Mouse (Mus musculus): Measurements from ENCODE around the gene Nup93. TPM values are rescaled to one million over a fixed set of nuclear protein-coding genes. Genes with fewer than 3 reads are reported as not detected.

Gene Nup93
- total RNA-seq, 2 experiments from 2014 or later = 17.3 to 21.1 TPM

DNA sequence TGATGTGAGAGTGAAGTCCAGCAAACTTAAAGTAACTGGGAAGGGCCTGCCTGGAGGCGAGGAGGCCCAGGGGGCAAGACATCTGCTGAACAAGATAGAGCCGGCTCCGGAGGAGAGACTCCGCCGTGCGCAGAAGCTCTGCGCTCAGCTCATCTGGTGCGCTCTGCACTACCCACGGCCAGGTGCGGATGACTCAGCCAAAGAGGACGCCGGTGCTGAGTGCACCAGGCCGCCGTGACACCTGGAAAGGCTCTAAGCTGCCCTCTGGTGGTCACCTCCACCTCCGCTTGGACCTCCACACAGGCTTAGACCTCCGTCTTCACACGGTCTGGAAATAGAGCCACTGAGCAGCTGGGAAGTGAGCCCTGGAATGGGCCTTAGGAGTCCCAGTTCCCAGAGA, 27.8 kb upstream of the Nup93 start:
- peak; percentile 80 for DNase-seq

DNA sequence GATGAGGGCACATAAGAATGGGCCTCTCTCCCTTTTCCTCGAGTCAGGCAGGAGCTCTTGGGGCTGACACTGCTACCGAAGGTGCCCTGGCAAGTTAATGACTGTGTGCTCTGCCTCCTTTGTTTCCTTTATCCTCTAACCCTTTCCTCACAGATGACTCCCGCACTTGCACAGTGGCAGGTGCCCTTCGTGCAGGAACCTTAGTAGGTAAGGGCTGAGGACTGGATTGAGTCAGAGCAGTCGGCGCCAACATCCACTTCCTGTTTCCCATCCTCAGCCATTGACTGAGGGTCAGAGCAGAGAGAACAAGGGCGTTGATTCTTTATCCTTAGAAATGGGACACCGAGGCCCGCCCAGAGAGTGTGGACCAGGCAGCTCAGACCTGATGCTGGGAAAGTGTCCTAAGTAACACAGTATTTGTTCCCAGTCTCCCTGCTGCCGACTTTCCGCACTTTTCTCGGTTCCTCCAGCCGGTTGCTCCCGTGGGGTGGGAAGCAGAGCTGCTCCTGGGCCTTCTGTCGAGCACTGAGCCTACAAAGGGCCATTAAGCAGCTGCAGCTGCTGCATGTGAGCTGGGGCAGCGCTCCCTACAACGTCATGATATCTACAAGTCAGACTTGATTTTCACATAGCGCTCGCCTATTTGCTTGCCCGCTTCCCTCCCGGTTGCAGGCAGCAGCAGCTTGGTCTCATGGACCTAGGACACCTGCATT, 26.9 kb upstream of the Nup93 start:
- no peak for DNase-seq

DNA sequence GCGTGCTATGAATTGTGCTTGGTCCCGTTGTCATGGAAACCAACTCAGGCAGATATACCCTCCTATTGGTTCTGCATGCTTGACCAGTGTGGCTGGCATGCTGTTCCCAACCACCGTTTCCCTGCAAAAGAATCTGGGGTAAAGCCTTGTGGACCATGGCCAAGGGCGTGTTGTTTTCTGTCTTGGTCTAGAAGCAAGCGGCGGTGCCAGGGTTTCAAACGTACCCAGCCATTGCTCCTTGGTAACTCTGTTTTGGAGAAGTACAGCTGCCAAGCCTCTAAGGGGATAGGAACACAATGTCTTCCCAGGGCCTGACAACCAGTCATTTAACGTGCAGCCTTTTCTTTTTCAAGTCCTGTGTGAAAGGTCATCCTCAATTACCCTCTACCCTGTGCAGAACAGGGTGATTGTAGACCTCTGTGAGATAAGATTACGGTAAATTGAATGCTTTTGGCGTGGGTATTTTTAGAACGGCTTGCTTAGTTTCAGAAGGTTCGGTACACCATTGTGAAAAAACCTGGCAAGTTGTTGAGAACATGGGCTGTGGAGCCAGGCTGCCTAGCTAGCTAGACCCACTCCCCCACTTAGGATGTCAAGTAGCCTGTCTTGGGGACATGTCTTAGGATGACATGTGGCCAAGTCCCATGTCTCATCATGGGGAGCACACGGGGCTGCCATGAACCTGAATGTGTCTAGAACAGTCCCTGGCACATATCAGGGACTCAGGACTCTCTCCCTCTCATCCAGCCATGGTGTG, 24.9 kb upstream of the Nup93 start:
- DNase-seq = peak; percentile 49

GRCm38 (mm10) chr8:94191101-94191691, 23.2 kb upstream of the Nup93 start:
- DNase-seq = peak; percentile 78

DNA sequence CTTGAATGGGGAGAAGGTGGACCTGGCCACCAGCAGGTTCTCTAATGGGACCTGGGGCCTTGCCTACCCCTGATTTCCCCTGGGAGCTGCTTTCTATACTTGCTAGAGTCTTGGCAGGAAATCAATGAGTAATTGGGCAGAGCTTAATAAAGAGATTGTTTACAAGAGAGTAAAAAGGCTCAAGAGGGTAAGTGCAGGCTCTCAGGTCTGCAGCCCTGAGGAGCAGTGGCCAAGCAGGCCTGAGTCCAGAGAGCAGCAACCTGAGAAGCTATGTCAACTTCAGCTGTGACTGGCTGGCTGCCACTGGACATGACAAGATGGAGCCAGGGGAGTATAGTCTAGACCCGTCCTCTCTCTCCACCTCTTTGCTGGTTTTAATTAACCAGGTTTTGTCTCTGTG, 21.4 kb upstream of the Nup93 start:
- peak; percentile 47 for DNase-seq

DNA sequence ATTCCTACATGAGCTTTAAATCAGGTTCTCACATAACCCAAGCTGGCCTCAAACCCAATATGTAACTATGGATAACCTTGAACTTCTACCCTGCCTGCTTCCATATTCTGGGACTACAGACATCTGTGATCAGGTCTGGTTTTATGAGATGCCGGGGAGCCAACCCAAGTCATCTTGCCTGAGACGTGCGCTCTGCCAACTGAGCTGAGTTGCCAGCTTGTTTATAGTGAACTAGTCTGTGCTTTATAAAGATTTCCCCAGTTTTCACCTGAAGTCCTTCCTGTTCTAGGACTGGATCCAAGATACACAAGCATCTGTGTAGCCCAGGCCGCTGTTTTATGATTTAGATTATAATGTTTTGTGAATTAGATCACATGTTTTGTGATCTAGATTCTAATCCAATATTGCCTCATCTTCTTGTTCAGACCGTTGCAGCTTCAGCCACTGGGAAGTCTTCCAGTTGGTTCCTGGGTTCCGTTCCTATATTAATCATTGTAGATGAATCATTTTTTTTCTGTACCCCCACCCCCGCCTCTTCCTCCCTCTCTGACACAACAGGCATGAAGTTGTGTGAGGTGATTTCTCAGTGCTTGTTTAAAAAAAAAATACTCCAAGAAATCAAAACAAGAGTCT, 19.7 kb upstream of the Nup93 start:
- peak; percentile 39 for DNase-seq

DNA sequence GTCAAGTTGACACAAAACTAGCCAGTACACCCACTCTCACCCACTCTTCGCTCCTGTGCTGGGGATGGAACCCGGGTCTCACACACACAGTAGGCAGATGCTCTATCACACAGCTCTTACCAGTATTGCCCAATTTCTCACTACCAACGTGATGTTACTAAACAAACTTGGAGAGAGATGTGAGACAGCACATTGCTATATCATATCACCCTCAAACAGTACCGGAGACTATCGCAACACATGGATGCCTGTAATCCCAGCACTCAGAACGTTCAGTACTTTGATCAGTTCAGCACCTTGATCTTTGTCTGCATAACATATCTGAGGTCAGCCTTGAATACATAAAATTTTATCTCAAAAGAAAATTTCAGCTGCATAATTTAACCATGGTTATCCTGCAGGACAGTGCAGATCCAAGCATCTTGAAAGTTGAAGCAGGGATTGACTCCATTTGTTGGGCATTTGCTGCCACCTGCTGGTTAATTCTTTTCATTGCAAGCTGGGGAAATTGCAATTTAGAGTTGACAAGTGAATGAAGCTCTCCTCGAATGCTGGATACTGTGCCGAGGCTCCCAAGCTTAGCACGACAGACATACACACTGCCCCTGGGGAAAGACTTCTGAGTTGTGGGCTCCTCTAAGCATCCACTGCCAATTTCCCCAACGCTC, 15.0 kb upstream of the Nup93 start:
- DNase-seq = peak; percentile 75

DNA sequence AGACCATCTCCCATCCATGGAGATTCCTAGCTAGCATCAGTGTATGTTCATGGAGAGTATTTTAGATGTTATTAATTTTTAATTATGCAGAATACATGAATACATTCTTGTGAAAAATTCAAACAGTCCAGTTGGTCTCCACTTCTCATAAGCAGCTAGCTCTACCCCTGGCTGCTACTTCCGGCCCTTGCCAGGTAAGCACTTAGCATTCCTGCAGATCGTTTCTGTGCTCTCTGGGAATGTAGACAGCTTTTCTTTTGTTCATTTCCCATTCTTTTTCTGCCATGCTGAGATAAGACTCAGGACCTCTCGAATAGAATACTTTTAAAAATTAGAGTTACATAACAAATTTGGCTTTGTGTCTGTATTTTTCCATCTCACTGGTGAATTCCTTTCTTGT, 10.3 kb upstream of the Nup93 start:
- no peak for DNase-seq

DNA sequence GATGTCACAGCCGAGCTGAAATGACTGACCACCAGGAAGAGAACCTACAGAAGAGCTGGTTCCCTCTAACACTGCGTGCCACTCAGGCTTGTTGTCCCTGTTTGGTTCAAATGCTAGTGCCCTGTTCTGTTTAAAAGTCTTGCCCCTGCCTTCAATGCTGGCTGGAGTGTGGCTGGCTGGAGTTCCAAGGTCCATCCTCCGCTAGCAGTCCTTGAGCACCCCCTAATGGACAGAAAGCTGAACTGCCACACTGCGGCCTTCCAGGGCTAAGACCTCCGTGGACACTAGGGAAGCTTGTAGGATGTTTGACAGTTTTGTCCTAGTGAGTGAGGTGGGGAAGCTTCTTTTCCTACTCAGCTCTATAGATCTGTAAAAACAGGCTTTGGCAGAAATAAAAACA, 8.6 kb upstream of the Nup93 start:
- DNase-seq = peak; percentile 87

DNA sequence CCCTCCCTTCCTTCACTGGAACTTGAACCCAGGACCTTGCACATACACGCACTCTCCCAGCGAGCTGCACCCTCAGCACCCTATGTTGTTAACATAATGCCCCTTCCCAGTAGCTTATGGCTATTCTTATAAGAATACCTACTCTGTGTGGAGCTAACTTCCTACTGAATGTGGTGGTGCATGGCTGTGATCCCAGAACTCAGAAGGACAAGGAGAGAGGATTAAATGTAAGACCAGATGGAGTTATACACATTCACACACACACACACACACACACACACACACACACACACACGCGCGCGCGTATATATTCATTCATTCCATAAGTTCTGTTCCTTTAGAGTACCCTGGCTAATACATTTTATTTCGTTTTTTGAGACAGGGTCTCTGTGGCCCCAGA, 8.1 kb upstream of the Nup93 start:
- DNase-seq = no peak

DNA sequence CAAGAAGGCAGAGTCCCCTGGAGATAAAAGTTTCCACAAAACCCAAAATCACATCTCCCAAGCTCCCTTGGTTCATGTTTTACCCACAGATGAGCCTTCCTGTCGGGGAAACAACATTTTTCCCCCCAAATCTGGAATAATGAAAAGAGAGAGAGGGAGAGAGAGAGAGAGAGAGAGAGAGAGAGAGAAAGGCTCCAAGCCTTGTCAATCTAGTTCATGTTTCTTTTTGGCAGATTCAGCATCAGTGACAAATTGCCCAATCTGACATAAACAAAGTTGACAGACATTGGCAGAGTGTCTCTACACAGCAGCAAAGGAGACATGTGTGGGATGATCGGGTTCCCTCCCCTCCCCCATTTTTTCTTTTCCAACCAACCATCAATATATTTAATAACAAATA, 6.9 kb upstream of the Nup93 start:
- DNase-seq = no peak

GRCm38 (mm10) chr8:94209639-94210038, 4.7 kb upstream of the Nup93 start:
- DNase-seq = no peak

- no peak for DNase-seq
Observed at GRCm38 (mm10) chr8:94210225-94210624, 4.1 kb upstream of the Nup93 start.

DNA sequence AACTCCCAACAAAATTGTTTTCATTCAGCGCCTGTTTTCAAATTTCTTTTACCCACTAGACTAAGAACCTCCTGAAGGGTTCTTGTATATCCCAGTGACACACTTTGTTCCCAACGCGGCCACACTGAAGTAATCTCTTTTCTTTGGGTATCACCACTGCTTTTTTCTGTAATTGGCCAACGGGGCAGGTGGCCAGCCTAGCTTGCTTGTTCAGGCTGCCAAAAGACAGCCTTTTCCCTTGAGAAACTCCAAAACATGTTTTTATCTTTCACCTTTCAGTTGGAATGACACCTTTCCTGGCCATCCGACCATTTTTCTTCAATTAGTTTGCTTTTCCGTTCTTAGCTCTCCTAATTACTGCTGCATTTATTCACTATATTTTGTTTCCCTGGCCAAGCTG, 545 bp upstream of the Nup93 start:
- peak; percentile 39 for DNase-seq

GRCm38 (mm10) chr8:94227381-94227939, 13.1 kb downstream of the Nup93 start:
- no peak for DNase-seq

DNA sequence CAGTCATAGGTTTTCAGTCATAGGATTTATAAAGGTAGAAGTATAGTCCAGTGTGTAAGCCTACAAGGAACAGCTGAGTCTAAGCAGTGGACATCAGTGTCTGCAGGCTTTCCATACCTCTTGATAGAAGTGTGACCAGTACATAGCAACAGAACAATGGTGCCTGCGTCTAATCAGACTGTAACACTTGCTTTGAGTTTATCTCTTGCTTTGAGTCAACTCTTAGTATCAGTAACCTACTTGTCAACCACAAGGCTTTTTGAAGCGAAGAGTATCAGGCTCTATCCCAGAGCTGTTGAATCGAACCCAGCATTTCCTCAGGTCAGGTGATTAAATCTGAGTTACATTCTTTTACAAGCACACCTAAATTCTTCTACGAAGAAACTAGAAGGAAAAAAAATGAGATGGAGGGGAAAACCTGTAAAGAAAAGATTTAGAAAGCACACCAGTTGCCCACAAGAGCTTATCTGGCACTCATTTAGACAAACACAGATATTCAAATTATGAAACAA, 25.9 kb downstream of the Nup93 start:
- DNase-seq = no peak

GRCm38 (mm10) chr8:94249836-94250435, 35.6 kb downstream of the Nup93 start:
- DNase-seq = no peak

- no peak for DNase-seq
Observed at GRCm38 (mm10) chr8:94258881-94259280, 44.5 kb downstream of the Nup93 start.

DNA sequence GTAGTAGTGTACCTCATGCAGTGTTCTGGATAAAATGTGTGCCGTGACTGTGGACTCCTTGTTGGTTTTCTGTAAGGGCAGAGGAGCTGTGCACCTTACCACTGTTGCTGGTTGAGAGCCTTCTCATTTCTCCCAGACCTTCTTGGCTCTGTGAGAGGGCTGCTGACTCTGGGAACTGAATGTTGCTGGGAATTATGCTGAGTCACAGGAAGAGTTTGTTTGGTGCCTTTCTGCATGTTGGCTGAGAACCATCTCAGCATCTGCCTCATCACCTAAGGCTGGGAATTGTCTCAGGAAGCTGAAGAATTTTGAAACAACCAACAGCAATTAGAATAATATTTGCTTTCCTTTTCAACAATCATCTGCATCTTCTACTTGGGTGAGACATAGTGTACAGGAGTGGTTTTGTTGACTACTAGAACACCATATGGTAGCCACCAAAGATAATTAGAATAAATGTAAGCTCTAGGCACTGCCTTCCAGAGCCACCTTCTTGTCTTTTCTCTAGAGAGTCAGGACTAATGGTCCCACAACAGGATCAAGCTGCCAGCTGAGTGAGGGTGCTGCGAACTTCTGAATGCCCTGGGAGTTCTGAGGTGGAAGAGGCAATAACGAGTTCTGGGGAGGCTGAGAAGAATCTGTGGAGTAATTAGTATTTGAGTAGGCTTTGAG, 48.4 kb downstream of the Nup93 start:
- DNase-seq = no peak

DNA sequence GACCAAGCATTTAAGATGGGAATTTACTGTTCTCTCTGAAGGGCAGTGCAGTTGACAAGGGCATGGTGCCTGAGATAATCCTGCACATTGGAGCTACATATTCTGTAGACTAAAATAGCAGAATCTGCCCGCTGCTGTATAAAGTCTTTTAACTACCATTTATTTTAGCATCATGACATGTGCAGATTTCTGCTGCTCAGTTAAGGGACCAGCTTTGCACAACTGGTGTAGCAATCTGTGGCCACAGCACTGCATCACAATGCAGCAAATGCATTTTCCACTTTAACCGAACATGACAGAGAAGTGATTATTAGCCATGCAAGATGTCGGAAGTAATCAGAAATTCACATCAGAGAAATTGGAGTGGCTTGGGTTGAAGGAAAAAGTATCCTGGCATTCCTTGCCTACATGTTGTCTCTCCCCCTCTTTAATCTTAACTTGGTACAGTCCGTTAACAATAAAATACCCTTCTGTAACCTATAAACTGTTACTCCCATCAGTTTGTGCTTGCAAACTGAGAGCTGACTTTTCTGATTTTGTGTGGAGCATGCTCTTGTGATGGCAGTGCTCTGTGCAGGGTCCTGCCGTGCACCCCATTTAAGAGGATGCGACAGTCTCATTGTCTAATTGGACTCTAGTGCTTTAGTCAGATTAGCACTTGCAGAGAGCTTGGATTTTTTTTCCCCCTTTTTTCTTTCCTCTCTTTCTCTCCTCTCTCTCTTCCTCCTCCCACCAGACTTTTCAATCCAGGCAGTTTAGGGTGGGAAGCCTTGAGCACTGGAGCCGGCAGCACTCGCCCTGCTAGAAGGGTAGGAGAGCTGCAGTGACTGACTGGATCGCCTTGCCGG, 52.2 kb downstream of the Nup93 start:
- no peak for DNase-seq

All from adrenal gland, postnatal 10 days (tissue).